Mouse (Mus musculus) intestine, embryonic 14.5 days (tissue): Measurements from ENCODE around the gene Tsks. TPM values are rescaled to one million over a fixed set of nuclear protein-coding genes. Genes with fewer than 3 reads are reported as not detected.

Experiments used
- ATAC-seq: fragments of 200-750 bp; cut with Nextera tagmentation; replicated peaks from 2 replicates; pipeline ENCODE4 v1.8.0; 2017; ENCODE audit warnings: low read depth, moderate number of reproducible peaks, moderate TSS enrichment, moderate library complexity; ENCODE audit not compliant: low FRiP score, low TSS enrichment
- DNase-seq: peaks from one replicate; pipeline ENCODE4 v3.0.0-alpha.2; 2018; ENCODE audit warnings: low spot score
- H3K27ac ChIP-seq: fragments of 300-500 bp; sonication (generic); 2 replicates; pipeline ENCODE4 v1.5.1; 2014; ENCODE audit warnings: low read depth, mild to moderate bottlenecking, control low read depth
- H3K27me3 ChIP-seq: fragments of 300-500 bp; sonication (generic); replicated peaks from 2 replicates; pipeline ENCODE4 v1.6.1; 2014; ENCODE audit warnings: low read length, control low read depth; ENCODE audit not compliant: control insufficient read depth, insufficient read depth
- H3K36me3 ChIP-seq: fragments of 300-500 bp; sonication (generic); 2 replicates; pipeline ENCODE4 v1.6.1; 2014; ENCODE audit warnings: low read length, control low read depth; ENCODE audit not compliant: control insufficient read depth, insufficient read depth
- H3K4me1 ChIP-seq: fragments of 300-500 bp; sonication (generic); replicated peaks from 2 replicates; pipeline ENCODE4 v1.6.1; 2014; ENCODE audit warnings: low read length, control low read depth, mixed read lengths; ENCODE audit not compliant: control insufficient read depth, insufficient read depth
- H3K4me2 ChIP-seq: fragments of 300-500 bp; sonication (generic); 2 replicates; pipeline ENCODE4 v1.6.1; 2014; ENCODE audit warnings: low read length
- H3K4me3 ChIP-seq: fragments of 300-500 bp; sonication (generic); 2 replicates; pipeline ENCODE4 v1.5.1; 2014; ENCODE audit warnings: low read depth, low read length, control low read depth, mixed read lengths
- H3K9ac ChIP-seq: fragments of 300-500 bp; sonication (generic); 2 replicates; pipeline ENCODE4 v1.6.1; 2014; ENCODE audit warnings: mild to moderate bottlenecking, low read length
- H3K9me3 ChIP-seq: fragments of 300-500 bp; sonication (generic); 2 replicates; pipeline ENCODE4 v1.6.1; 2016; ENCODE audit warnings: low read length, control low read depth; ENCODE audit not compliant: control insufficient read depth
- WGBS: fragments of 180-500 bp; shearing (Covaris S2); extraction: QIAGEN DNeasy Blood & Tissue Kit; methylation state at CpG from one replicate; pipeline ENCODE4 v1.1.7; 2014; 5-methylcytosine and 5-hydroxymethylcytosine counted together
- polyA plus RNA-seq: library from polyadenylated mRNA; unstranded; fragments of >200 nt; fragmentation: Nextera tagmentation; extraction: Ambion mirVana; gene quantifications from 2 replicates; pipeline ENCODE4 v1.2.1, GENCODE M21; 2014

Gene Tsks
- polyA plus RNA-seq, 1 experiment from 2014 or later = not detected

DNA sequence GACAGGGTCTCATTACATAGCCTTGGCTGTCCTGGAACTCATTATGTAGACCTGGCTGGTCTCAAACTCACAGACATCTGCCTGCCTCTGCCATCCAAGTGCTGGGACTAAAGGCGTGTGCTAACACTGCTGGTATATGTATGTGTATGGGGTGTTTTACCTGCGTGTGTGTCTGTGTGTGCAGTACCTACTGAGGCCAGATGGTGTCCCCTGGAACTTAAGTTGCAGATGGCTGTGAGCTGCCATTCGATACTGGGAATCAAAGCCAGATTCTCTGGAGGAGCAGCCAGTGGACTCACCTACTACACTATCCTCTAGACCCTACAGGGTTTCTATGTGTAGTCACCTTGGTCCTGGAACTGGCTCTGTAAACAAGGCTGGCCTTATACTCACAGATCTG lies 17.5 kb upstream of the Tsks start:
- H3K4me3 ChIP-seq = no peak overlapping the region; the same call in 1 of the 2 replicates
- H3K9ac ChIP-seq = no peak overlapping the region
- DNase-seq (no peak), ATAC-seq (no peak)
- no peak overlapping the region for H3K27ac ChIP-seq
- no peaks in the 10 kb centered on the region for H3K9me3 ChIP-seq
- no peaks in the 10 kb centered on the region for H3K27me3 ChIP-seq
- peaks cover 15% of the 10 kb centered on the region for H3K4me1 ChIP-seq
- H3K4me2 ChIP-seq = no peak overlapping the region
- H3K36me3 ChIP-seq = peaks cover 40% of the 10 kb centered on the region
- WGBS = 80% methylated on average over 3 of the region's 3 CpGs

DNA sequence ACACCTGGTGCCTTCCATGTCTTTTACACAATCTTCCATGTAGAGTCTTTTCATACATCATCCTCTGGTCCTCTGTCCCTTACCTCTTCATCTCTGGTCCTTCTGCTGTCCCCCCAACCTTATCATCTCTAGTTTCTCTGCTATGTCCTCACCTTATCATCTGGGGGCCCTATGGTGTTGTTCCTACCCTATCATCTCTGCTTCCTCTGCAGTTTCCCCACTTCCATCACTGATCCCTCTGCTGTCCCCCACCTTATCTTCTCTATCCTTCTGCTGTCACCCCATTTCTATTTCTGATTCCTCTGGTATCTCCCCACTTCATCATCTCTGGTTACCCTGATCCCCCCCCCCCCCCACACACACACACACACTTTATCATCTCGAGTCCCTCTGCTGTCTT lies 14.4 kb upstream of the Tsks start:
- Histone ChIP-seq H3K4me3 (peak overlapping the region; percentile 98), H3K36me3 (peaks cover 21% of the 10 kb centered on the region), H3K9me3 (no peaks in the 10 kb centered on the region), H3K27me3 (no peaks in the 10 kb centered on the region), H3K9ac (peak overlapping the region; percentile 88), H3K4me2 (peak overlapping the region; percentile 71), H3K4me1 (peaks cover 15% of the 10 kb centered on the region), H3K27ac (no peak overlapping the region)
- ATAC-seq = no peak
- no peak for DNase-seq
- 0% methylated on average over 1 of the region's 1 CpGs for WGBS

DNA sequence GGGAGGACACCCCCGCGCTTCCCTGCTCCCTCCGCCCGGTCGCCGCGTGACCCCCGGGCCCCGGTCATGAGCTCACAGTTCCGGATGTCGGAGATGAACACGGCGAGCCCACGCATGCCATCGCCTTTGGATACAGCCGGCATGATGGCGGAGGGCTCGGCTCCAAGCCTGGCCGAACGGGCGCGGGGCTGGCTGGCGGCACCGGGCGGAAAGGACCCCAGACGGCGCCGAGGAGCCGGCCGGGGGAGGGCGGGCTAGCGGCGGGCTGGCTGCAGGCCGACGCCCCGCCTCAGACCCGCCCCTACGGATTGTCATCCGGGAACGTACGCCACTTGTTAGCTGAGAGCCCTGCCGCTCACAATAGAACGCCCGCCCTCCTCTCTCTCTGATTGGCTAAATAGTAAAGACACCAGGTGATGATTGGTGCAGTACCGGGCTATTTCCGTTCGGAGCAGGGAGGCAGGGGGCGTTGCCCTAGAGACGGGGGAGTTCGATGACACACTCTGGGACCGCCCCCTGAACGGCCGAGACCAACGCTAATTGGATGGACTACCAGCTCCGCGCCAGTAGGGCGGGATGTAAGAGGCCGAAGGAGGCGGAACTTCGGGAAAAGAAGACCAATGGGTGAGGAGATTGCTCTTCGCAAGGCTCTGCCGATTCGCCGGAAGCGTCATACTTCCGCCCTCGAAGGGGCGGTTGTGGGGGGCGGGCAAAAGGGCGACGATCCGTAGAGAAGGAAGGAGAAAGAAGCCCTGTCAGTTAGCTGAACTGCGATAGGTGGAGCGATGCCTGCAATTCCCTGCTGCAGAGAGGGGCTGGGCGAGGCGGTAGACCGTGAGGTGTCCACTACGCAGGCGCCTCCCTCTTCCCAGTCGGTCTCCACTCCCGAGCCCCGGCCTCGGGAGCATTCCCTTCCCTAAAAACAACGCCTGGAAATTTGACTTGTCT lies 13.5 kb upstream of the Tsks start, which contains the start of gene Ap2a1:
Gene Ap2a1 (minus strand): TSS at position 293 of the 948 bp plus-strand sequence.
- H3K4me1 ChIP-seq = peaks cover 15% of the 10 kb centered on the region
- WGBS = under 1% methylated on average over 82 of the region's 84 CpGs
- peak; percentile 95 for DNase-seq
- peak within 1 kb of the TSS; percentile 89 for H3K27ac ChIP-seq
- peaks cover 14% of the 10 kb centered on the region for H3K36me3 ChIP-seq
- no peaks in the 10 kb centered on the region for H3K27me3 ChIP-seq
- peak within 1 kb of the TSS; percentile 98 for H3K4me3 ChIP-seq
- H3K9ac ChIP-seq = peak within 1 kb of the TSS; percentile 88
- H3K4me2 ChIP-seq = peak within 1 kb of the TSS; percentile 71
- ATAC-seq = peak; percentile 99
- H3K9me3 ChIP-seq = no peaks in the 10 kb centered on the region

DNA sequence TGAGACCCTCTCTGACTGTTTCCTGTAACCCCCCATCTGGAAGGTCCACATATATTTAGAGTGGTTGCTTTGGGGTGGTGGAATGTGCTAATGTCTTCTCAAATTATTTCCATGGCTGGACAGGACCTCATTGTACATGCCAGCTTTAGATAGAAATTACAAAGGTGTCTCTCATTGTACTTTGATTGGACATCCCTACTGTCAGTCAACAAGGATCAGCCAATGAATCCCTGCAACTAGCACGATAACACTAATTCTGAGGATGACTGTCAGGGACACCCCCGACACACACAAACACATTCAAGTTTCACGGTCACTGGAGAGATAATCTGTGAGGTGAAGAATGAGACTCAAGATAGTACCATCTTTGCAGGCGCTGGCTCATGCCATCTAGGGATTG lies 4.3 kb upstream of the Tsks start:
- no peaks in the 10 kb centered on the region for H3K27me3 ChIP-seq
- no peak overlapping the region for H3K9ac ChIP-seq
- H3K4me1 ChIP-seq = no peaks in the 10 kb centered on the region
- DNase-seq (no peak), ATAC-seq (no peak)
- peaks cover 5% of the 10 kb centered on the region; the same call in 1 of the 2 replicates for H3K9me3 ChIP-seq
- H3K36me3 ChIP-seq = no peaks in the 10 kb centered on the region
- no peak overlapping the region for H3K4me2 ChIP-seq
- no peak overlapping the region for H3K27ac ChIP-seq
- no peak overlapping the region for H3K4me3 ChIP-seq
- WGBS = 94% methylated on average over 4 of the region's 4 CpGs

DNA sequence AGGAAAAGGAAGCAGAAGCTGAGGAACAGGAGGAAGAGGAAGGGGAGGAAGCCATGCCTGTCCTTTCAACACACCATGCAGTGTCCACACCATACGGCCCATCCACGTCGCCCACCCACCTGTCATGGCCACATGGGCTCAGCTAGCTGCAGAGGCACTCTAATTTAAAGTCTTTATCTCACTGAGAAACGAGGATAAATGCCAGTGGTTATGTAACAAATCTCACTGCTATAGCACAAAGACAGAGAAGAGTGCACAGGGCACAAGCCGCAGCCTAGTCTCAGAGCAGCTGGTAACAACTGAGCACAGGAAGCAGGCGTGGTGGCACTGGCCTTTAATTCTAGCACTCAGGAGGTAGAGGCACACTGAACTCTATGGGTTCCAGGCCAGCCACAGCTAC lies 6.9 kb downstream of the Tsks start:
- H3K27ac ChIP-seq = no peak overlapping the region

DNA sequence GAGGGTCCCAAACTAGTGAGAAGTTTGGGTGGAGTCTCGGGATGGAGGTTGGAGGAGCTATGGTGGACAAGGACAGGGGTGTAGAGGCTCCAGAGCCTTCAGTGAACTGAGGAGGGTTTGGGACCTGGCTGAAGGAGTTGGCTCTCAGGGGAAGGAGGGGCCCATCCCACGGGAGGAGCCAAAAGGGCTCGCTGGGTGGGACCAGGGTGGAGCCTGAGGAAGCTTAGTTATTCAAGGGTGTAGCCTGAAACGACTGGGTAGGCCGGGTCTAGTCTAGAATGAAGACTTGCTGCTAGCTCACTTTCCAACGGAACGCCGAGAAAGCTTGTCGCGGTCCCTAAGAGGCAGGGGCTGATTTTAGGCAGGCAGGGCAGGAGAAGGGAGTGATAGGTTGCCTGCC lies 9.0 kb downstream of the Tsks start:
- Histone ChIP-seq H3K27ac (peak overlapping the region; percentile 64; the same call in 1 of the 2 replicates), H3K9ac (peak overlapping the region; percentile 47), H3K4me2 (peak overlapping the region; percentile 96), H3K4me1 (peaks cover 3% of the 10 kb centered on the region), H3K9me3 (no peaks in the 10 kb centered on the region), H3K36me3 (no peaks in the 10 kb centered on the region), H3K27me3 (peaks cover 21% of the 10 kb centered on the region), H3K4me3 (peak overlapping the region; percentile 55)
- WGBS = 1% methylated on average over 10 of the region's 10 CpGs
- ATAC-seq = peak; percentile 77
- peak; percentile 76 for DNase-seq

More for the DNA sequence above, 6.9 kb downstream of the Tsks start:
- Histone ChIP-seq H3K27me3 (peaks cover 21% of the 10 kb centered on the region), H3K4me2 (no peak overlapping the region), H3K9me3 (no peaks in the 10 kb centered on the region), H3K36me3 (no peaks in the 10 kb centered on the region), H3K4me3 (no peak overlapping the region), H3K9ac (no peak overlapping the region), H3K4me1 (peaks cover 3% of the 10 kb centered on the region)
- WGBS = 74% methylated on average over 6 of the region's 6 CpGs
- no peak for ATAC-seq
- no peak for DNase-seq

DNA sequence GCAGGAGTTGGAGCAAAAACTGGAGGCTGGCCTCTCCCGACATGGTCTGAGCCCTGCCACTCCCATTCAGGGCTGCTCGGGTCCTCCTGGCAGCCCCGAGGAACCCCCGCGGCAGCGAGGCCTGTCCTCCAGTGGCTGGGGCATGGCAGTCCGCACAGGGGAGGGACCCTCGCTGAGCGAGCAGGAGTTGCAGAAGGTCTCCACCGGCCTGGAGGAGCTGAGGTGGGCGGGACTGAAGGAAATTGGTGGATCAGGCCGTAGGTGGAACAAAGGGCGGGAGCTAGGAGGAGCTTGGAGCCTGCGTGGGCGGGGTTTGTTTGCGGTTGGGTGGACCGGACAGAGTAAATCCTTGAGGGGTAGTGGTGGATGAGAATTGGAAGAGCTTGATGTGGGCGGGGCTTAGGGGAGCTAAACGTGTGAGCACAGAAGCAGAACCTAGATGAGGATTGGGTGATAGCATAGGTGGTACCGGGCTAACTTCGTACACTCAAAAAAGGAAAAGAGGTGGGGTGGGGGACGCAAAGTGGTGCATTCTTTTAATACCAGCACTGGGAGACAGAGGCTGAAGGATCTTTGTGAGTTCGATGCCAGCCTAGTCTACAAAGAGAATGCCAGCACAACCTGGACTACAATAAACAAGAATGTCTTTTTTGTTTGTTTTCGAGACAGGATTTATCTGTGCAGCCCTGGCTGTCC lies 9.8 kb downstream of the Tsks start:
- H3K9ac ChIP-seq = peak overlapping the region; percentile 47
- 6% methylated on average over 24 of the region's 24 CpGs for WGBS

DNA sequence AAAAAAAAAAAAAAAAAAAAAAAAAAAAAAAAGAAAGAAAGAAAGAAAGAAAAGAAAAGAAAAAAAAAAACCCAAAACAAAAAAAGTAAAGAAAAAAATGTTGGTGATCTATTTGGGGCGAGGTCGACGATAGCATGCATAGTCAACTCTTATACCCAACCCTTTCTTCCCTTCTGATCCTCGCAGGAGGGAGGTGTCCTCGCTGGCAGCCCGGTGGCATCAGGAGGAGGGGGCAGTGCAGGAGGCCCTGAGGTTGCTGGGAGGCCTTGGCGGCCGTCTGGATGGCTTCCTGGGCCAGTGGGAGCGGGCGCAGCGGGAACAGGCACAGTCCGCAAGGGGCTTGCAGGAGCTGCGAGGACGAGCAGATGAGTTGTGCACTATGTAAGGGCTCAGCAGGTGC lies 10.6 kb downstream of the Tsks start:
- H3K9ac ChIP-seq = no peak overlapping the region
- 59% methylated on average over 14 of the region's 14 CpGs for WGBS
- H3K27me3 ChIP-seq = peaks cover 21% of the 10 kb centered on the region
- no peak for ATAC-seq
- H3K9me3 ChIP-seq = no peaks in the 10 kb centered on the region
- H3K4me1 ChIP-seq = peaks cover 3% of the 10 kb centered on the region
- no peak overlapping the region for H3K4me2 ChIP-seq
- no peak overlapping the region for H3K4me3 ChIP-seq
- DNase-seq = no peak
- H3K27ac ChIP-seq = no peak overlapping the region
- no peaks in the 10 kb centered on the region for H3K36me3 ChIP-seq

More for the DNA sequence above, 9.8 kb downstream of the Tsks start:
- Histone ChIP-seq H3K27ac (peak overlapping the region; percentile 64; the same call in 1 of the 2 replicates), H3K4me1 (peaks cover 3% of the 10 kb centered on the region), H3K4me3 (peak overlapping the region; percentile 55), H3K27me3 (peaks cover 21% of the 10 kb centered on the region), H3K36me3 (no peaks in the 10 kb centered on the region), H3K9me3 (no peaks in the 10 kb centered on the region), H3K4me2 (peak overlapping the region; percentile 96)
- ATAC-seq (peak; percentile 87), DNase-seq (peak; percentile 94)
